Mouse (Mus musculus): Measurements from ENCODE around the gene Kctd21. TPM values are rescaled to one million over a fixed set of nuclear protein-coding genes. Genes with fewer than 3 reads are reported as not detected.

Gene Kctd21
- 3.2 and 4.2 TPM in 2 replicates for total RNA-seq (2014; rRNA removed)
- polyA plus RNA-seq (2012; rRNA removed): 4.8 and 5.4 TPM in 2 replicates

- Histone ChIP-seq H3K79me2 (ENCODE audit: control insufficient read depth, insufficient read depth, low read length) (peaks cover 6% of the 10 kb centered on the region; the same call in 1 of the 2 replicates), H3K9ac (ENCODE audit: low read depth, low read length) (peak within 1 kb of the TSS; percentile 87), H3K27ac (replicated peaks; ENCODE audit: insufficient read depth, low read depth, low read length) (peak within 1 kb of the TSS; percentile 78), H3K27me3 (ENCODE audit: control insufficient read depth, insufficient read depth, low read length) (no peaks in the 10 kb centered on the region), H3K4me3 (ENCODE audit: insufficient read depth, low read depth, low read length) (peak within 1 kb of the TSS; percentile 96), H3K4me1 (ENCODE audit: control insufficient read depth, insufficient read depth, low read length) (peaks cover 10% of the 10 kb centered on the region), H3K36me3 (ENCODE audit: control insufficient read depth, insufficient read depth, low read length) (no peaks in the 10 kb centered on the region)
- TF ChIP-seq CTCF (IDR thresholded peaks at IDR 0.05; ENCODE audit: low read depth, low read length): no peak
- TF ChIP-seq POLR2A (IDR thresholded peaks at IDR 0.05; ENCODE audit: extremely low read depth, insufficient read depth, low read length): peak; percentile 44; the same call in 1 of the 2 replicates
- WGBS: 1% methylated on average over 68 of the region's 68 CpGs
- peak; percentile 69 for DNase-seq (ENCODE audit: extremely low read depth, low read depth, low spot score)
Observed at GRCm38 (mm10) chr7:97331726-97332666, at the start of gene Kctd21, which contains the start of gene Usp35. TSS of gene Kctd21 (plus strand) at chr7:97332327. TSS of gene Usp35 (minus strand) at chr7:97332020.

DNA sequence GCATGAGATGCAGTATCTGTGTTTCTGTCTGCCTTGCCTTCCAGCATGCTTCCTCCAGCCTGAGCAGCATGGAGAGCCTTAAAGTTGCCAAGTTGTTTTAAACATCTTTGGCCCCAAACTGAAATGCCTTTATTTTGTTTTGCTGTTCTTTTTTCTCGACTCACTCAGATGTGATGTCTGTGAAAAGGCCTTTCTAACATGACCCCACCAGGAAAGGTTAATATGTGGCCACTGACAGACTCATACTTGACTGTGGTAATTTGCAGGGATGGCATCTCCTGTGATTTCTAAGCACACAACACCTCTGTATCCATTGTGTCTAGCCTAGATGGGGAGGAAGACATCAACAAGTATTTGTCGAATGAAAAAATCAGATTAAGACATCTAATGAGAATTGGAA is 35.1 kb upstream of the Kctd21 start:
- TF ChIP-seq CTCF (IDR thresholded peaks at IDR 0.05; ENCODE audit: low read depth, low read length): no peak
- TF ChIP-seq POLR2A (IDR thresholded peaks at IDR 0.05; ENCODE audit: extremely low read depth, insufficient read depth, low read length): no peak
- Histone ChIP-seq H3K27me3 (ENCODE audit: control insufficient read depth, insufficient read depth, low read length) (no peaks in the 10 kb centered on the region), H3K79me2 (ENCODE audit: control insufficient read depth, insufficient read depth, low read length) (no peaks in the 10 kb centered on the region), H3K27ac (replicated peaks; ENCODE audit: insufficient read depth, low read depth, low read length) (no peak overlapping the region), H3K36me3 (ENCODE audit: control insufficient read depth, insufficient read depth, low read length) (no peaks in the 10 kb centered on the region), H3K9ac (ENCODE audit: low read depth, low read length) (no peak overlapping the region), H3K4me1 (ENCODE audit: control insufficient read depth, insufficient read depth, low read length) (no peaks in the 10 kb centered on the region), H3K4me3 (ENCODE audit: insufficient read depth, low read depth, low read length) (no peak overlapping the region)
- no peak for DNase-seq (ENCODE audit: extremely low read depth, low read depth, low spot score)
- 53% methylated on average over 2 of the region's 2 CpGs for WGBS

DNA sequence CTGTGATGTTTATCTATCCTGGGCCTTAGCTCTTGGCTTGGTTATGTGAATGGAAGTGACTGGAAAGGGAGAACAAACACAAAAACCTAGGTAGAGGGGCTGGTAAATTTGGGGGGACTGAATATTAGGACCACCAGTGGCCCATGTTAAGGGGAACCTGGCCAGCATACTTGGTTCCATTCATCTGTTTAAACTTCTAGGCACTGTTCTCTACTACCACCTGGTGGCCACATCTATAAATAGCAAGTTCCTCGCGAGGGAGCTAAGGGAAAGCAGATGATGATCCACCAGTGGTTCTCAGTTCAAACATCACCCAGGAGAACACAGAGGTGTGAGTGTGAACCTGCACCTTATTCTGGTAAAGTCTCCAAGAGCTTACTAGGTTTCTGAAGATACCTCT is 34.7 kb upstream of the Kctd21 start:
- 2% methylated on average over 2 of the region's 2 CpGs for WGBS
- DNase-seq (ENCODE audit: extremely low read depth, low read depth, low spot score): peak; percentile 22
- Histone ChIP-seq H3K4me1 (ENCODE audit: control insufficient read depth, insufficient read depth, low read length) (no peaks in the 10 kb centered on the region), H3K4me3 (ENCODE audit: insufficient read depth, low read depth, low read length) (no peak overlapping the region), H3K36me3 (ENCODE audit: control insufficient read depth, insufficient read depth, low read length) (no peaks in the 10 kb centered on the region), H3K79me2 (ENCODE audit: control insufficient read depth, insufficient read depth, low read length) (no peaks in the 10 kb centered on the region), H3K9ac (ENCODE audit: low read depth, low read length) (no peak overlapping the region), H3K27me3 (ENCODE audit: control insufficient read depth, insufficient read depth, low read length) (no peaks in the 10 kb centered on the region), H3K27ac (replicated peaks; ENCODE audit: insufficient read depth, low read depth, low read length) (no peak overlapping the region)
- TF ChIP-seq CTCF (IDR thresholded peaks at IDR 0.05; ENCODE audit: low read depth, low read length): peak; percentile 61
- no peak for TF ChIP-seq POLR2A (IDR thresholded peaks at IDR 0.05; ENCODE audit: extremely low read depth, insufficient read depth, low read length)

- WGBS: 91% methylated on average over 2 of the region's 2 CpGs
- Histone ChIP-seq H3K36me3 (ENCODE audit: control insufficient read depth, insufficient read depth, low read length) (no peaks in the 10 kb centered on the region), H3K4me3 (ENCODE audit: insufficient read depth, low read depth, low read length) (no peak overlapping the region), H3K27me3 (ENCODE audit: control insufficient read depth, insufficient read depth, low read length) (no peaks in the 10 kb centered on the region), H3K79me2 (ENCODE audit: control insufficient read depth, insufficient read depth, low read length) (no peaks in the 10 kb centered on the region), H3K9ac (ENCODE audit: low read depth, low read length) (no peak overlapping the region), H3K4me1 (ENCODE audit: control insufficient read depth, insufficient read depth, low read length) (no peaks in the 10 kb centered on the region), H3K27ac (replicated peaks; ENCODE audit: insufficient read depth, low read depth, low read length) (no peak overlapping the region)
- DNase-seq (ENCODE audit: extremely low read depth, low read depth, low spot score): no peak
- TF ChIP-seq POLR2A (IDR thresholded peaks at IDR 0.05; ENCODE audit: extremely low read depth, insufficient read depth, low read length) (no peak), CTCF (IDR thresholded peaks at IDR 0.05; ENCODE audit: low read depth, low read length) (no peak)
Observed at GRCm38 (mm10) chr7:97298279-97298678, 33.8 kb upstream of the Kctd21 start.

DNA sequence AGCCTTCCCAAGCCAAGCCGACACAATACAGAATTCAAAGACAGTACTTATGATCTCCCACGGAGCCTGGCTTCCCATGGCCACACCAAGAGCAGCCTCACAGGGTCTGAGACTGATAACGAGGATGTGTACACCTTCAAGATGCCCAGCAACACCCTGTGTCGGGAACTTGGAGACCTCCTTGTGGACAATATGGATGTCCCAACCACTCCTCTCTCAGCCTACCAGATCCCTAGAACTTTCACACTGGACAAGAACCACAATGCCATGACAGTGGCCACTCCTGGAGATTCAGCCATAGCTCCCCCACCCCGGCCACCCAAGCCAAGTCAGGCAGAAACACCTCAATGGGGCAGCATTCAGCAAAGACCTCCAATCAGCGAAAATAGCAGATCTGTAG is 33.2 kb upstream of the Kctd21 start:
- H3K4me1 ChIP-seq (ENCODE audit: control insufficient read depth, insufficient read depth, low read length): no peaks in the 10 kb centered on the region
- TF ChIP-seq POLR2A (IDR thresholded peaks at IDR 0.05; ENCODE audit: extremely low read depth, insufficient read depth, low read length) (no peak), CTCF (IDR thresholded peaks at IDR 0.05; ENCODE audit: low read depth, low read length) (no peak)
- H3K4me3 ChIP-seq (ENCODE audit: insufficient read depth, low read depth, low read length): no peak overlapping the region
- 86% methylated on average over 6 of the region's 6 CpGs for WGBS
- H3K79me2 ChIP-seq (ENCODE audit: control insufficient read depth, insufficient read depth, low read length): no peaks in the 10 kb centered on the region
- no peak overlapping the region for H3K9ac ChIP-seq (ENCODE audit: low read depth, low read length)
- no peaks in the 10 kb centered on the region for H3K36me3 ChIP-seq (ENCODE audit: control insufficient read depth, insufficient read depth, low read length)
- no peaks in the 10 kb centered on the region for H3K27me3 ChIP-seq (ENCODE audit: control insufficient read depth, insufficient read depth, low read length)
- H3K27ac ChIP-seq (replicated peaks; ENCODE audit: insufficient read depth, low read depth, low read length): no peak overlapping the region
- DNase-seq (ENCODE audit: extremely low read depth, low read depth, low spot score): no peak

- H3K9ac ChIP-seq (ENCODE audit: low read depth, low read length): no peak overlapping the region
- H3K4me3 ChIP-seq (ENCODE audit: insufficient read depth, low read depth, low read length): no peak overlapping the region
- no peaks in the 10 kb centered on the region for H3K4me1 ChIP-seq (ENCODE audit: control insufficient read depth, insufficient read depth, low read length)
- H3K36me3 ChIP-seq (ENCODE audit: control insufficient read depth, insufficient read depth, low read length): no peaks in the 10 kb centered on the region
- TF ChIP-seq CTCF (IDR thresholded peaks at IDR 0.05; ENCODE audit: low read depth, low read length) (no peak), POLR2A (IDR thresholded peaks at IDR 0.05; ENCODE audit: extremely low read depth, insufficient read depth, low read length) (no peak)
- WGBS: 85% methylated on average over 2 of the region's 2 CpGs
- DNase-seq (ENCODE audit: extremely low read depth, low read depth, low spot score): no peak
- no peaks in the 10 kb centered on the region for H3K79me2 ChIP-seq (ENCODE audit: control insufficient read depth, insufficient read depth, low read length)
- no peaks in the 10 kb centered on the region for H3K27me3 ChIP-seq (ENCODE audit: control insufficient read depth, insufficient read depth, low read length)
- no peak overlapping the region for H3K27ac ChIP-seq (replicated peaks; ENCODE audit: insufficient read depth, low read depth, low read length)
Observed at GRCm38 (mm10) chr7:97300914-97301313, 31.2 kb upstream of the Kctd21 start.
